Mouse (Mus musculus): ENCODE results near the gene Gm8138.
"Not testable (repeated sequence)": the region's sequence is repeated elsewhere in the genome, so short reads cannot be mapped to it uniquely, and the experiment has no call there.

Gene Gm8138

DNA sequence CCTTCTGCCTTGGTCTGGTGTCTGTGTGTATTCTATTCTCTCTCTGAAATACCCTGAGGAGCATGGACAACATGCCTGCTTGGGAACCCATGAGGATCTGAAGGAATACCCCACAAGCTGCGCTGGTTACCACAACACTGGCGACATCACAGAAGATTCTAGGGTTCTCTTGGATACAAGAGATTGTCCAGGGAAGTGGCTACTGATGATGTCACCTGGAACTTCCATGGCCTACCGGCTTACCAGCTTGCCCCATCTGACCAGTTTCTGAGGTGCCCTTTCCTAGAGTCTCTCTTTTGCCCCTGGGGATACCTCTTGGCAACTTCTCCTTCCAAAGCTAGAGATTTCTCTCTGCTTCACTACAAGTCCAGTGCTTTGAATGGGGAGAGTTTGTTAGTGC lies at the start of gene Gm8138:
Gm8138 (minus strand) TSS at position 101 of the 400 bp plus-strand sequence.
- DNase-seq (ENCODE audit: low read depth, low spot score): not testable (repeated sequence)

DNA sequence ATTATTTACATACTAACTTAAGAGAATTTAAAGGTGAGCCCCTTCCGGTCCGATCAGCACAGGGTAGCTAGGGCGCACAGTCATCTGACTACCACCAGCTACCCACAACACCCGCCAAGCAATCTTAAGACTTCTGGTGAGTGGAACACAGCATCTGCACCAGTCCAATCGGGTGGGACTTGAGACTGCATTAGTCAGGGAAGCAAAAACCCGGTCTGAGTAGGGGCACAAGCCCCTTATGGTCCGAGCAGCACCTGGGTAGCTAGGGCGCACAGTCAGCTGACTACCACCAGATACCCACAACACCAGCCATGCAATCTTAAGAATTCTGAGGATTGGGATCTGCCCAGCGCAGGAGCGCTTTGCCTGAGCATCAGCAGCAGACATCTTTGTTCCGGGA lies 54.4 kb downstream of the Gm8138 start:
- DNase-seq (ENCODE audit: low read depth, low spot score): not testable (repeated sequence)

Measured in CD4-positive helper T cell, adult 2 months (primary cell).